Mouse (Mus musculus): Measurements from ENCODE around the gene Wdr90.

- TF ChIP-seq POLR2A (IDR thresholded peaks at IDR 0.05; ENCODE audit: borderline replicate concordance, low read depth, low read length) (no peak), CTCF (IDR thresholded peaks at IDR 0.05; ENCODE audit: low read depth, low read length) (no peak)
These were observed 8.2 kb upstream of the Wdr90 start for GRCm38 (mm10) chr17:25869498-25869897.
